Mouse (Mus musculus): ENCODE data around the gene Aldh1a3. TPM values are rescaled to one million over a fixed set of nuclear protein-coding genes. Genes with fewer than 3 reads are reported as not detected.
A peak's percentile ranks its signal among the peaks of the same experiment; 100 is the strongest.

The Aldh1a3 gene
- polyA plus RNA-seq, 1 experiment from 2014 or later = 30.4 TPM

DNA sequence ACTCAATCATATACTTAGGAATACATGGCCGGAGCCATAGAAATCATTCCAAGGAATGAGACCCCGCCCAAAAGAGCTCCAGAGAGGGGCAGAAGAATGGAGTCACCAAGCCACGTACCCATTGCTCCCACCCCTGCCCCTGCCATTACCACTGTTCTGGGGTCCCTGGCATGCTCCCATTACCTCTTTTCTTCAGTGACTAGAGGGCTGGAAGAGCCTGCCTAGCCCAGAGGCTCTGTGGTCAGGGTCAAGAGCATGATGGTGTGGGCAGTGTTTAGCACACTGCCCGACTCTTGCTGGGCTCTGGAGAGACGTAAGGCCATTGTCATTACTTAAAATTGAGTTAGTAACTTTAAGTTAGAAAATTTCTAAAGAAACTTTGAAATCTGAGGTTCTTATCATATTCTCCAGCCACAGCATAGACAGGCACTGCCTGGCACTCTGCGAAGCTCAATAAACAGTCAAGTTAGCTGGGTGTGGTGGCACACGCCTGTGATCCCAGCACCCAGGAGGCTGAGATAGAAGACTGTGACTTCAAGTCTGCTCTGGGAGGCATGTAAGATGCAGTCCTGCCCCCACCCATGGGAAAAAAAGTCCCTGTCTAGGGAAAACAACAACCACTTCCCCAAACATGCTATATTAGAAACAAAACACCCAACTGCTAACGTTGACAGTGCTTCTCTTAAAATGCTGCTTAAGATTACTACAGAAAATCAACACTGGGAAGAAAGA, 71.4 kb downstream of the Aldh1a3 start:
- Histone ChIP-seq H3K27ac (no peak overlapping the region), H3K36me3 (replicated peaks) (no peaks in the 10 kb centered on the region), H3K4me1 (no peaks in the 10 kb centered on the region), H3K9me3 (no peaks in the 10 kb centered on the region; the same call in 1 of the 2 replicates), H3K4me3 (no peak overlapping the region), H3K27me3 (ENCODE audit: poor library complexity, severe bottlenecking) (no peaks in the 10 kb centered on the region)
- 89% methylated on average over 8 of the region's 8 CpGs for WGBS
- no peak for DNase-seq (ENCODE audit: extremely low spot score, low spot score)

- WGBS = 72% methylated on average over 3 of the region's 3 CpGs
- H3K9me3 ChIP-seq = no peaks in the 10 kb centered on the region
- no peak overlapping the region for H3K27ac ChIP-seq
- H3K4me3 ChIP-seq = no peak overlapping the region
- H3K4me1 ChIP-seq = no peaks in the 10 kb centered on the region
- no peaks in the 10 kb centered on the region for H3K27me3 ChIP-seq (ENCODE audit: poor library complexity, severe bottlenecking)
- no peak for DNase-seq (ENCODE audit: extremely low spot score, low spot score)
- H3K36me3 ChIP-seq (replicated peaks) = no peaks in the 10 kb centered on the region
Observed at GRCm38 (mm10) chr7:66354911-66355310, 72.4 kb downstream of the Aldh1a3 start.

DNA sequence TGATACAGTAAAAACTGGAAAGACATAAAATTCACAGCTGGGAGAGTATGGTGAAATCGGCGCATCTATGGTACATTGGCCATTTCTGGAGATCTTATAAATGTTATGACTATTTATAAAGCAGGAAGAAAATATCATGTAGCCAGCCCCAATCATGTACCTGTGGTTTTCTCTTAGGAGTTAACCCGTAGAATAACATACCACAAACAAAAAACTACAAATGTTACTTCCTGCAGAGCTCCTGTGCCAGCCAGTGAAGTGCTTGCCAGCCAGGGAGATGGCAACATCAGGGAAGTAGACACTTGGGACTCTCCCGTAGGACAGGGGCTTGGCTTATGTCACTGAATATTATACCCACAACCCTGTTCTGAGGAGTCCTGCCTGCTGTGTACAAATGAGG, 76.2 kb downstream of the Aldh1a3 start:
- no peaks in the 10 kb centered on the region for H3K27me3 ChIP-seq (ENCODE audit: poor library complexity, severe bottlenecking)
- no peak for DNase-seq (ENCODE audit: extremely low spot score, low spot score)
- no peaks in the 10 kb centered on the region for H3K9me3 ChIP-seq
- H3K36me3 ChIP-seq (replicated peaks) = no peaks in the 10 kb centered on the region
- H3K4me3 ChIP-seq = no peak overlapping the region
- H3K27ac ChIP-seq = no peak overlapping the region
- H3K4me1 ChIP-seq = peaks cover 10% of the 10 kb centered on the region
- 88% methylated on average over 4 of the region's 4 CpGs for WGBS

DNA sequence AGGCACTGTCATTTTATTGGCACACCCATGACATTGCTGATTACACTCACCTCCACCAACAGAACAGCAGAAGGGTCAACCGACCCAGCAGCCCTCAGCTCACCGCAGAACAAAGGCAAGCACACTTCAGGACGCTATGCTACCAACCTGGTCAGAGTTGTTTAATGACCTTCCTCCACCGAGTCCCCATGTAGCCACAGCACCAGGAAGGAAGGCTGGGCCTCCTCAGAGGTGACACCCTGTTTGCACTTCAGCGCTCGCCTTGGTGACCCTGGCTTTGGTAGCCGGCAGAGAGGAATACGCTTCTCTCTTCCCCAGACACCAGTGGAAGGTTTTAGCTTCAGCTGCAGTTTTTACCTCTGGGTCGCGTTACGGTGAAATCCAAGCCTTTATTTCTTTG, 77.6 kb downstream of the Aldh1a3 start:
- Histone ChIP-seq H3K27me3 (ENCODE audit: poor library complexity, severe bottlenecking) (no peaks in the 10 kb centered on the region), H3K9me3 (no peaks in the 10 kb centered on the region), H3K36me3 (replicated peaks) (no peaks in the 10 kb centered on the region), H3K4me3 (no peak overlapping the region), H3K4me1 (peaks cover 10% of the 10 kb centered on the region), H3K27ac (no peak overlapping the region)
- 69% methylated on average over 11 of the region's 11 CpGs for WGBS
- no peak for DNase-seq (ENCODE audit: extremely low spot score, low spot score)

DNA sequence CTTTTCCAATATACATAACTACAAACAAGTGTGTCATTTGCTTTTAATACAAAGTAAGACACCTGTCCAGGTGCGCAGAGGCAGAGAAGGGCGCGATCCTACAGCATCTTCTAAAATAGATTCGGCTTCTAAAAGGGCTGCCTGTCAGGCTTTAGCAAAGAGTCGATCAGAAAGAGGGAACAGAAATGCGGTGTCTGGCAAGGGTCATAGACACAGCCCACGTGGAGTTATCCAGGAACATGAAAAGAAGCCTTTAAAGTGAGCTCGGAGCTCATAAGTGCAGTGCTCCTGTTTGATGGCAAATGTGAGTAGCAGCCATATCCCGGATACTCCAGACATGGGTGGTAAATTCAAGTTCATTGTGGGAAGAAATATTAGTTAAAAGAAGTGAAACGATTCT, 78.7 kb downstream of the Aldh1a3 start:
- Histone ChIP-seq H3K4me3 (no peak overlapping the region), H3K4me1 (peaks cover 10% of the 10 kb centered on the region), H3K27me3 (ENCODE audit: poor library complexity, severe bottlenecking) (no peaks in the 10 kb centered on the region), H3K27ac (no peak overlapping the region), H3K36me3 (replicated peaks) (no peaks in the 10 kb centered on the region), H3K9me3 (no peaks in the 10 kb centered on the region)
- WGBS = 90% methylated on average over 10 of the region's 10 CpGs
- no peak for DNase-seq (ENCODE audit: extremely low spot score, low spot score)

DNA sequence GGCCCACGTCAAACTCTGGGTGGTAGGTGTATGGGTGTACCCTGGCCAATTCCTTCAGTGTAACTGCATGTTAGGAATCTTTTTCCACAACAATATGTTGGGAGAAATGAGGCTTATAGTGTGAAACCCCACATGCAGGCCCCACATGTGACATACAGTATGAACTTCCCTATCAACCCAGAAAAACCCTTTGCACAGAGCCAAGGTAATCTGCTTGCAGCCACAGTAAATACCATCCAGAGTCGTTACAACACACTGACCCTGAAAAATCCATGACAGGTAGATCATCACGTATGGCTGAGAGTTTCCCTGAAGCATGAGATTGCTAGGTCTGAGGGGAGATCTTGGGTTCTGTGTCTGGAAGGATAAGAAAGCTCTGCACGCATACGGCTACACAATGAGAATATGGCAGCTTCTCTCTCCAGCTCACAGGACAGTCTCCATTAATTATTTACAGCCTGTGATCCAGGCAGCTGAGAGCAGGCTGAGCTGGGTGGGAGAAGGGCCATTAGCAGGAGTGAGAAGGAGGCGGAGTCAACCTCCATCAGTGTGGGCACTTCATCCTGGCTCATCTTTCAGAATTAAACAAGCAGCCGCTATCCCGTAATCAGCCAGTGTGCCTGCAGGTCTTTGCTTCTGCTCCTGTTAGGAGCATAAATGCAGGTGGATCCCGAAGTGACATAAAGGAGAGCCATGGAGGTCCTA, 80.2 kb downstream of the Aldh1a3 start:
- Histone ChIP-seq H3K27me3 (ENCODE audit: poor library complexity, severe bottlenecking) (no peaks in the 10 kb centered on the region), H3K9me3 (no peaks in the 10 kb centered on the region), H3K4me1 (peaks cover 10% of the 10 kb centered on the region), H3K36me3 (replicated peaks) (no peaks in the 10 kb centered on the region), H3K27ac (no peak overlapping the region), H3K4me3 (no peak overlapping the region)
- DNase-seq (ENCODE audit: extremely low spot score, low spot score) = no peak
- WGBS = 60% methylated on average over 9 of the region's 9 CpGs

DNA sequence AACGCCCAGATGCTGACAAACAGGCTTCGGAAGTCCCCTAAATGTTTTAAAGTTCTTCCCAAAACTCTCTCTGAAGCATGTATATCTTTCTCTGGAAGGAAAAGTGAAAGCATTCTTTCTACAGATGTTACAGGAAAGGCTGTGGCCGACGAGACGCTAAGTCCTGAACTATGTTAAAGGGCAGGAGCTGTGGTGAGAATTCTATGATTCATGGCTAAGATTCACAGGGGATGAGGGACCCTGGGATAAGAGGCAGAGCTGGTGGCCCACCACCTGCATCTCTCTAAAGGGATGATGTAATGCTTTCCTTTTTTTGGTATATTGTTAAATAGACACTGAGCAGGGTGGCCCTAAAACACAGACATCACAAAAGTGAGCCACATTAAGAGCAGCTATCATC, 84.0 kb downstream of the Aldh1a3 start:
- H3K27me3 ChIP-seq (ENCODE audit: poor library complexity, severe bottlenecking) = no peaks in the 10 kb centered on the region
- H3K36me3 ChIP-seq (replicated peaks) = no peaks in the 10 kb centered on the region
- DNase-seq (ENCODE audit: extremely low spot score, low spot score) = no peak
- peaks cover 24% of the 10 kb centered on the region for H3K4me1 ChIP-seq
- H3K27ac ChIP-seq = no peak overlapping the region
- no peak overlapping the region for H3K4me3 ChIP-seq
- H3K9me3 ChIP-seq = no peaks in the 10 kb centered on the region
- 89% methylated on average over 5 of the region's 5 CpGs for WGBS

- Histone ChIP-seq H3K4me3 (no peak overlapping the region), H3K36me3 (replicated peaks) (no peaks in the 10 kb centered on the region), H3K9me3 (no peaks in the 10 kb centered on the region), H3K27ac (no peak overlapping the region), H3K4me1 (peaks cover 24% of the 10 kb centered on the region), H3K27me3 (ENCODE audit: poor library complexity, severe bottlenecking) (no peaks in the 10 kb centered on the region)
- WGBS = 80% methylated on average over 6 of the region's 6 CpGs
- DNase-seq (ENCODE audit: extremely low spot score, low spot score) = no peak
Observed at GRCm38 (mm10) chr7:66342831-66343230, 84.5 kb downstream of the Aldh1a3 start.

DNA sequence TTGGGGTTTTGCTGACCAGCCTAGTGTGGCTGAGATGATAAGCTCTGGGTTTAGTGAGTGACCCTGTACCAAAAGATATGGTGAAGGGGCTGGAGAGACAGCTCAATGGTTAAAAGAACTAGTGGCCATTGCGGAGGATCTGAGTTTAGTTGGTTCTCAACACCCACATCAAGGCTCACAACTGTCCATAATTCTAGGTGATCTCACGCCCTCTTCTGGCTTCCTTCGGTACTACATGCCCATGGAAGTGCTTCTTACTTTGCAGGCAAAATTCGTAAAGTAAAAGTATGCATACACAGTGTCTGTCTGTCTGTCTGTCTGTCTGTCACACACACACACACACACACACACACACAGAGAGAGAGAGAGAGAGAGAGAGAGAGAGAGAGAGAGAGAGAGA, 85.0 kb downstream of the Aldh1a3 start:
- Histone ChIP-seq H3K27ac (no peak overlapping the region), H3K27me3 (ENCODE audit: poor library complexity, severe bottlenecking) (no peaks in the 10 kb centered on the region), H3K36me3 (replicated peaks) (no peaks in the 10 kb centered on the region), H3K4me1 (peaks cover 19% of the 10 kb centered on the region), H3K4me3 (no peak overlapping the region), H3K9me3 (no peaks in the 10 kb centered on the region)
- peak; percentile 46 for DNase-seq (ENCODE audit: extremely low spot score, low spot score)
- 40% methylated on average over 4 of the region's 4 CpGs for WGBS

Small RNA genes within 50 kb of the gene (microRNA-seq; reads per million reads assigned to microRNA genes)
- not detected for gene Mir7057

Other genes with a start within 250 kb of the Aldh1a3 start
- gene Gm10974, start 61.6 kb downstream of the Aldh1a3 start, polyA plus RNA-seq (2016; fragmentation: Nextera tagmentation; extraction: Ambion mirVana) = not detected in 2 replicates
- gene Lrrk1, start 39.2 kb downstream of the Aldh1a3 start, polyA plus RNA-seq (2016; fragmentation: Nextera tagmentation; extraction: Ambion mirVana) = 5.8 TPM in 2 replicates